Mouse (Mus musculus) frontal cortex, postnatal 14 days (tissue): Measurements from ENCODE around the gene Nfyc.
A peak's percentile ranks its signal among the peaks of the same experiment; 100 is the strongest.

ENCODE experiments used
- DNase-seq, 2 experiments: peaks; one replicate each; pipeline ENCODE4 v3.0.0; 2022; ENCODE audit warnings: low spot score in 2 of 2

The Nfyc gene

GRCm38 (mm10) chr4:120831472-120831871 lies at the start of gene Nfyc:
Gene Nfyc (minus strand): TSS chr4:120831572.
- no peak for DNase-seq

GRCm38 (mm10) chr4:120880731-120881432 lies 49.5 kb upstream of the Nfyc start:
- DNase-seq: no peak

GRCm38 (mm10) chr4:120879386-120879785 lies 48.0 kb upstream of the Nfyc start:
- no peak for DNase-seq

- DNase-seq: no peak
Measured at GRCm38 (mm10) chr4:120878728-120879127, 47.4 kb upstream of the Nfyc start.

- no peak for DNase-seq
Measured at GRCm38 (mm10) chr4:120875961-120876360, 44.6 kb upstream of the Nfyc start.

GRCm38 (mm10) chr4:120870262-120870748 lies 38.9 kb upstream of the Nfyc start:
- DNase-seq: no peak

GRCm38 (mm10) chr4:120868988-120869387 lies 37.6 kb upstream of the Nfyc start:
- no peak for DNase-seq

- no peak for DNase-seq
Measured at GRCm38 (mm10) chr4:120868246-120868645, 36.9 kb upstream of the Nfyc start.

- no peak for DNase-seq
Measured at GRCm38 (mm10) chr4:120866211-120866610, 34.8 kb upstream of the Nfyc start.

- DNase-seq: no peak
Measured at GRCm38 (mm10) chr4:120859865-120860264, 28.5 kb upstream of the Nfyc start.

GRCm38 (mm10) chr4:120856376-120856775 lies 25.0 kb upstream of the Nfyc start:
- DNase-seq: no peak

- no peak for DNase-seq
Measured at GRCm38 (mm10) chr4:120855360-120856060, 24.1 kb upstream of the Nfyc start.

GRCm38 (mm10) chr4:120854588-120855319 lies 23.4 kb upstream of the Nfyc start, which contains the start of gene Rims3:
Gene Rims3 (plus strand): TSS chr4:120854816.
- no peak for DNase-seq

GRCm38 (mm10) chr4:120850946-120851345 lies 19.6 kb upstream of the Nfyc start:
- DNase-seq: peak in 1 of 2 experiments; percentile 72

- DNase-seq: no peak
Measured at GRCm38 (mm10) chr4:120849451-120849850, 18.1 kb upstream of the Nfyc start.

GRCm38 (mm10) chr4:120848909-120849308 lies 17.5 kb upstream of the Nfyc start:
- DNase-seq: no peak

- no peak for DNase-seq
Measured at GRCm38 (mm10) chr4:120845098-120845497, 13.7 kb upstream of the Nfyc start.

GRCm38 (mm10) chr4:120844423-120845082 lies 13.2 kb upstream of the Nfyc start:
- DNase-seq: no peak

GRCm38 (mm10) chr4:120841342-120841741 lies 10.0 kb upstream of the Nfyc start:
- DNase-seq: no peak

- DNase-seq: no peak
Measured at GRCm38 (mm10) chr4:120830767-120831166, 605 bp downstream of the Nfyc start.

GRCm38 (mm10) chr4:120826418-120826817 lies 5.0 kb downstream of the Nfyc start:
- DNase-seq: no peak
